Mouse (Mus musculus): Measurements from ENCODE around the gene Ugt1a8. TPM values are rescaled to one million over a fixed set of nuclear protein-coding genes. Genes with fewer than 3 reads are reported as not detected.
"Not testable (repeated sequence)": the region's sequence is repeated elsewhere in the genome, so short reads cannot be mapped to it uniquely, and the experiment has no call there.

Gene Ugt1a8
- polyA plus RNA-seq (2015; fragmentation: Nextera tagmentation; extraction: Ambion mirVana), result 0.05 TPM in 1 of 2 replicates, not detected in the other

- H3K9me3 ChIP-seq (replicated peaks; ENCODE audit: low read length), result no peaks in the 10 kb centered on the region
- ATAC-seq (replicated peaks; ENCODE audit: low FRiP score, low read depth) (no peak), DNase-seq (ENCODE audit: low spot score) (no peak)
- 60% methylated on average over 3 of the region's 3 CpGs for WGBS
- H3K9ac ChIP-seq (ENCODE audit: low read depth, low read length), result no peak within 1 kb of the TSS
- no peak for TF ChIP-seq CTCF (IDR thresholded peaks at IDR 0.05; ENCODE audit: low read depth)
- H3K27me3 ChIP-seq (ENCODE audit: insufficient read depth, low read length), result no peaks in the 10 kb centered on the region
- no peak within 1 kb of the TSS for H3K4me2 ChIP-seq (ENCODE audit: low read length)
- H3K4me1 ChIP-seq (replicated peaks; ENCODE audit: insufficient read depth, low read length), result no peaks in the 10 kb centered on the region
- no peaks in the 10 kb centered on the region for H3K36me3 ChIP-seq (ENCODE audit: insufficient read depth, low read length)
- H3K4me3 ChIP-seq (replicated peaks; ENCODE audit: low read depth, low read length), result no peak within 1 kb of the TSS
- H3K27ac ChIP-seq, result no peak within 1 kb of the TSS
Observed at GRCm38 (mm10) chr1:88087513-88087912, at the start of gene Ugt1a8. Ugt1a8 (plus strand) TSS chr1:88087813.

- not testable (repeated sequence) for H3K9ac ChIP-seq (ENCODE audit: low read depth, low read length); H3K4me3 ChIP-seq (replicated peaks; ENCODE audit: low read depth, low read length); H3K4me1 ChIP-seq (replicated peaks; ENCODE audit: insufficient read depth, low read length); H3K27me3 ChIP-seq (ENCODE audit: insufficient read depth, low read length); H3K36me3 ChIP-seq (ENCODE audit: insufficient read depth, low read length); H3K27ac ChIP-seq; DNase-seq (ENCODE audit: low spot score); H3K9me3 ChIP-seq (replicated peaks; ENCODE audit: low read length); H3K4me2 ChIP-seq (ENCODE audit: low read length)
- WGBS, result 69% methylated on average over 1 of the region's 2 CpGs
- ATAC-seq (replicated peaks; ENCODE audit: low FRiP score, low read depth), result peak; percentile 36; the same call in 1 of the 2 replicates
Observed at GRCm38 (mm10) chr1:88043044-88043443, 44.6 kb upstream of the Ugt1a8 start.

- ATAC-seq (replicated peaks; ENCODE audit: low FRiP score, low read depth); DNase-seq (ENCODE audit: low spot score); H3K9me3 ChIP-seq (replicated peaks; ENCODE audit: low read length); H3K4me1 ChIP-seq (replicated peaks; ENCODE audit: insufficient read depth, low read length); H3K27ac ChIP-seq; H3K4me2 ChIP-seq (ENCODE audit: low read length); H3K27me3 ChIP-seq (ENCODE audit: insufficient read depth, low read length); H3K4me3 ChIP-seq (replicated peaks; ENCODE audit: low read depth, low read length); H3K9ac ChIP-seq (ENCODE audit: low read depth, low read length); H3K36me3 ChIP-seq (ENCODE audit: insufficient read depth, low read length): not testable (repeated sequence)
- WGBS, result 56% methylated on average over 3 of the region's 5 CpGs
Observed at GRCm38 (mm10) chr1:88044832-88045437, 42.7 kb upstream of the Ugt1a8 start.

- 76% methylated on average over 2 of the region's 2 CpGs for WGBS
- H3K4me2 ChIP-seq (ENCODE audit: low read length); H3K27ac ChIP-seq; H3K36me3 ChIP-seq (ENCODE audit: insufficient read depth, low read length); DNase-seq (ENCODE audit: low spot score); H3K4me1 ChIP-seq (replicated peaks; ENCODE audit: insufficient read depth, low read length); ATAC-seq (replicated peaks; ENCODE audit: low FRiP score, low read depth); H3K9me3 ChIP-seq (replicated peaks; ENCODE audit: low read length); H3K27me3 ChIP-seq (ENCODE audit: insufficient read depth, low read length); H3K9ac ChIP-seq (ENCODE audit: low read depth, low read length); H3K4me3 ChIP-seq (replicated peaks; ENCODE audit: low read depth, low read length): not testable (repeated sequence)
Observed at GRCm38 (mm10) chr1:88047408-88047807, 40.2 kb upstream of the Ugt1a8 start.

GRCm38 (mm10) chr1:88055088-88055487 lies 32.5 kb upstream of the Ugt1a8 start, which contains the start of gene Ugt1a10:
Ugt1a10 (plus strand) TSS chr1:88055388.
- H3K4me3 ChIP-seq (replicated peaks; ENCODE audit: low read depth, low read length), result no peak within 1 kb of the TSS
- H3K4me2 ChIP-seq (ENCODE audit: low read length), result no peak within 1 kb of the TSS
- no peaks in the 10 kb centered on the region for H3K9me3 ChIP-seq (replicated peaks; ENCODE audit: low read length)
- no peak within 1 kb of the TSS for H3K9ac ChIP-seq (ENCODE audit: low read depth, low read length)
- 54% methylated on average over 1 of the region's 1 CpGs for WGBS
- H3K27me3 ChIP-seq (ENCODE audit: insufficient read depth, low read length), result no peaks in the 10 kb centered on the region
- no peaks in the 10 kb centered on the region for H3K36me3 ChIP-seq (ENCODE audit: insufficient read depth, low read length)
- DNase-seq (ENCODE audit: low spot score) (no peak), ATAC-seq (replicated peaks; ENCODE audit: low FRiP score, low read depth) (no peak)
- no peaks in the 10 kb centered on the region for H3K4me1 ChIP-seq (replicated peaks; ENCODE audit: insufficient read depth, low read length)
- TF ChIP-seq CTCF (IDR thresholded peaks at IDR 0.05; ENCODE audit: low read depth), result no peak
- no peak within 1 kb of the TSS for H3K27ac ChIP-seq

GRCm38 (mm10) chr1:88066472-88067102 lies 21.0 kb upstream of the Ugt1a8 start:
- H3K4me1 ChIP-seq (replicated peaks; ENCODE audit: insufficient read depth, low read length); H3K9ac ChIP-seq (ENCODE audit: low read depth, low read length); H3K36me3 ChIP-seq (ENCODE audit: insufficient read depth, low read length); H3K4me2 ChIP-seq (ENCODE audit: low read length); H3K27me3 ChIP-seq (ENCODE audit: insufficient read depth, low read length); H3K27ac ChIP-seq; H3K4me3 ChIP-seq (replicated peaks; ENCODE audit: low read depth, low read length); H3K9me3 ChIP-seq (replicated peaks; ENCODE audit: low read length); DNase-seq (ENCODE audit: low spot score): not testable (repeated sequence)
- WGBS, result 38% methylated on average over 1 of the region's 2 CpGs
- 0 out of 2 replicates have a peak, but pooled peaks have one; percentile 26 for ATAC-seq (replicated peaks; ENCODE audit: low FRiP score, low read depth)
